Mouse (Mus musculus): ENCODE measurements around the gene Camta2.

DNA sequence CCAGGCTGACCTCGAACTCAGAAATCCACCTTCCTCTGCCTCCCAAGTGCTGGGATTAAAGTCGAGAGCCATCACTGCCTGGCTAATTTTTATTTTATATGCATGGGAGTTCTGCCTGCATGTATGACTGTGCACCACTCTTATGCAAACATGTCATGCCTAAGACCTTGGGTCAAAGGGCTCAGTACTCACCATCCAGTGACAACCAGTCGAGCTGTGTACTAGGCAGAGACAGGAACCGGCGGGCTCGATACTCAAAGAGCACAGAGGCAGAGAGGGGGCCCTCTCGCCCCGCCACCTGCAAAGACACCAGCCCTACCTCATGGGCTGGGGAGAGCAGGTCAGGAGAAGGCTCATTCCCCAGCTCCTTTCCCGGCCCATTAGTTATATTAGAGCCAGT is 9.8 kb downstream of the Camta2 start:
- no peak for TF ChIP-seq CTCF (IDR thresholded peaks at IDR 0.05; ENCODE audit: low read depth, low read length)
- no peak for TF ChIP-seq POLR2A (IDR thresholded peaks at IDR 0.05; ENCODE audit: extremely low read depth, insufficient read depth, low read length)
